Mouse (Mus musculus) bone marrow macrophage, adult 2 months (primary cell): Measurements from ENCODE around the gene Hoxc6. TPM values are rescaled to one million over a fixed set of nuclear protein-coding genes. Genes with fewer than 3 reads are reported as not detected.

Experiments used
- H3K27ac ChIP-seq: 2 replicates; pipeline ENCODE4 v1.5.1; 2012; ENCODE audit warnings: low read depth, low read length; ENCODE audit not compliant: insufficient read depth
- H3K4me1 ChIP-seq: 2 replicates; pipeline ENCODE4 v1.6.1; 2012; ENCODE audit warnings: low read length; ENCODE audit not compliant: control insufficient read depth, insufficient read depth
- H3K4me3 ChIP-seq: 2 replicates; pipeline ENCODE4 v1.5.1; 2012; ENCODE audit warnings: mild to moderate bottlenecking, low read length, moderate library complexity; ENCODE audit not compliant: insufficient read depth
- CTCF ChIP-seq: IDR thresholded peaks from 2 replicates; pipeline ENCODE4 v1.5.1; 2012; ENCODE audit warnings: low read depth, mild to moderate bottlenecking, low read length, moderate library complexity
- POLR2A ChIP-seq: IDR thresholded peaks from 2 replicates; pipeline ENCODE4 v1.6.1; 2012; ENCODE audit warnings: mild to moderate bottlenecking, low read depth, low read length, borderline replicate concordance
- polyA plus RNA-seq: library from polyadenylated mRNA; stranded (reverse); fragments of >200 nt; gene quantifications from 2 replicates; pipeline ENCODE4 v1.2.4, GENCODE M21; 2012; ENCODE audit not compliant: missing spikeins, insufficient read depth, insufficient read length

Hoxc6 gene
- polyA plus RNA-seq = not detected in 2 replicates

DNA sequence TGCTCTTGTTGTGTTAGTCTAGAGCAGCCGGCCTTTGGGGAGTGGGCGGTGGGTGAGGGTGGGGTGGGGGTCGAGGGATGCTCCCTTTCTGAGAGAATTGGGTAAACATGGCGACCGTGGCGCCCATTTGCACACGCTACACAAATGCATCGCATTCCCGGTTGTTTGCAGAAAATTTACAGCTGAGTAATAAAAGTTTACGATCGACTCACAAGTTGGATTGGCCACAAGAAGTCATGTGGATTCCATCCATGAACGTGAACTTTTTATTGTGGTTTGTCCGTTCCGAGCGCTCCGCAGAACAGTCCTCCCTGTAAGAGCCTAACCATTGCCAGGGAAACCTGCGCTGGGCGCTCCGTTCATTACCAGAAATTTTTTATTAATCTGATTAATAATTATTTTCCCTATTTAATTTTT, at the start of gene Hoxc6:
Gene Hoxc6 (plus strand): TSS at position 319 of the 417 bp plus-strand sequence.
- Histone ChIP-seq H3K4me3 (peak within 1 kb of the TSS; percentile 46), H3K4me1 (no peaks in the 10 kb centered on the region), H3K27ac (no peak within 1 kb of the TSS)
- TF ChIP-seq POLR2A (no peak), CTCF (no peak)

DNA sequence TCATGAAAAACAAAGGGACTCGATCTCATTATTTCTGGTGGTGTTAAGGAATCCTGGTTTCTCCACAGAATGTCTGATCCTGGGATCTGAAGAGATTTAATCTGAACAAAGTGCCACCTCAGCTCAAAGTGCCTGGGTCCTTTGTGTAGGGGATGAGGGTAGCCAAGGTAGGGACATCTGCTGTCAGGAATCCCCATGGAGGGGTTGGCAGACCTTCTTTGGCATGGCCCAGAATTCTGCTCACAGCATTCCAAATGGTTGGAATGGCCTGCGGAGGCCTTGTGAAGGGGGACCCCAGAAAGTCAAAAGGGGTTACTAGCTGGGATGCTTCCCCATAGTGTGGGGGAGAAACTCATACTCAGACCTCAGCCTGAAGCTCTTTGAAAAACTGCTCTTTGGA, 49.2 kb upstream of the Hoxc6 start:
- TF ChIP-seq CTCF = no peak
- no peak for TF ChIP-seq POLR2A
- H3K27ac ChIP-seq = no peak overlapping the region
- H3K4me1 ChIP-seq = no peaks in the 10 kb centered on the region
- H3K4me3 ChIP-seq = no peak overlapping the region

DNA sequence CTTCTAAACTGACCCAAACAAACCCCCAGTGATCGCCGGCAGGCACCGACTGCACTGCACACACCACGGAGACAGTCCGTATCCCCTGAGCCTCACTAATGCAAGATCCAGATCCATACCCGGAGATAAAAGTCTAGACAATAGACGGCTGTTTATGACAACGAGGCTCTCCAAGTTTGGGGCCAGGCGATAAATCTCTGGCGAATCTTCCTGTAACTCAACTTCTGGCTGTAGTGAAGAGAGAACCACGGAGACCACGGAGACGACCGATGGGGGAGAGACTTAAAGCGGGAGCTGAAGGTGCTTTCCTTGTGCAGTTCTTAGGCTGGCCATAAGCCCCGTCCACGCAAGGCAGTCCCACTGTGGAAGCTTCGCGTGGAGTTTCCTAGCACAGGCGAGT, 48.4 kb upstream of the Hoxc6 start:
- Histone ChIP-seq H3K4me1 (no peaks in the 10 kb centered on the region), H3K27ac (no peak overlapping the region), H3K4me3 (no peak overlapping the region)
- no peak for TF ChIP-seq CTCF
- TF ChIP-seq POLR2A = no peak

- Histone ChIP-seq H3K4me1 (no peaks in the 10 kb centered on the region), H3K27ac (no peak overlapping the region), H3K4me3 (no peak overlapping the region)
- TF ChIP-seq CTCF (no peak), POLR2A (no peak)
Measured at GRCm38 (mm10) chr15:102950877-102951276, 47.2 kb upstream of the Hoxc6 start.

DNA sequence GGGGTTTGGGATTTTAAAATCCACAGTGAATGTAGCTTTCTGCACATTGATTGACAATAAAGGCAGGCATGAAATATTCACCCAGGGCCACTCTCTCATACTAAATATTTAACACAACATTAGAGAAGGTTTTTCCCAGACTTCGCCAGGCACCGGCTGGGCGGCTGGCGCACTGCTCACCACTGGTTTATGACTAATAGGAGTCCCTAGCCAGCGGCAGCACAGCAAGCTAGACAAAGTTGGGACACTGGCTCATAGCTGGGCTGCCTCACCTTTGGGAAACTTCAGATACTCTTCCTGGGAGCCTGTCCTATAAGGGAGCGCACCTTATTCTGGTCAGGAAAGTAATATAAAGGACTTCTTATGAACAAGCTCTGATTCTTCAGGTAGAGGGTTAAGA, 44.5 kb upstream of the Hoxc6 start:
- Histone ChIP-seq H3K4me1 (no peaks in the 10 kb centered on the region), H3K27ac (no peak overlapping the region), H3K4me3 (no peak overlapping the region)
- TF ChIP-seq CTCF (no peak), POLR2A (no peak)

DNA sequence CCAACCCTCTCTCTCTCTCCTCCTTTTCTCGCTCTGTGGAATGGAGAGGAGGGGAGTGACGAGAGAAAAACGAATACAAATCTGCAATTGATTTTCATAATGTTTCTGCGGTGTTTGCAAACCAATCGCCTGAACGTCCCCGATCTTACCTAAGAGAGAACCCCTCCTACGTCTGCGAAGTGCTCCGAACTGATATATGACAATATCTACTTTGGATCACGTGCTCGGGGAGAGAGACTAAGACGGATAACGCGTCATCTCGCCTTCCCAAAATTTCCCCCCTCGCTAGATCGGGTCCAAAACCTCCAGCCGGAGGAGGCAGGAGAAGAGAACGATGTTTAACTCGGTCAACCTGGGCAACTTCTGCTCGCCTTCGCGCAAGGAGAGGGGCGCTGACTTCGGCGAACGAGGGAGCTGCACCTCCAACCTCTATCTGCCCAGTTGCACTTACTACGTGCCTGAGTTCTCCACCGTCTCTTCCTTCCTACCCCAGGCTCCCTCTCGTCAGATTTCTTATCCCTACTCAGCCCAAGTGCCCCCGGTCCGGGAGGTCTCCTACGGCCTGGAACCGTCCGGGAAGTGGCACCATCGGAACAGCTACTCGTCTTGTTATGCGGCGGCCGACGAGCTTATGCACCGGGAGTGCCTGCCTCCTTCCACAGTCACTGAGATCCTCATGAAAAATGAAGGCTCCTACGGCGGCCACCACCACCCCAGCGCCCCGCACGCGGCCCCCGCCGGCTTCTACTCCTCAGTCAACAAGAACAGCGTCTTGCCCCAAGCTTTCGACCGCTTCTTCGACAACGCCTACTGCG, 43.7 kb upstream of the Hoxc6 start, which contains the start of gene Hoxc11:
Gene Hoxc11 (plus strand): TSS at position 236 of the 815 bp plus-strand sequence.
- H3K4me1 ChIP-seq = no peaks in the 10 kb centered on the region
- no peak within 1 kb of the TSS for H3K27ac ChIP-seq
- no peak for TF ChIP-seq CTCF
- TF ChIP-seq POLR2A = no peak
- no peak within 1 kb of the TSS for H3K4me3 ChIP-seq

- TF ChIP-seq CTCF (no peak), POLR2A (no peak)
- no peak overlapping the region for H3K4me3 ChIP-seq
- no peaks in the 10 kb centered on the region for H3K4me1 ChIP-seq
- no peak overlapping the region for H3K27ac ChIP-seq
Measured at GRCm38 (mm10) chr15:102955007-102955382, 43.1 kb upstream of the Hoxc6 start.

DNA sequence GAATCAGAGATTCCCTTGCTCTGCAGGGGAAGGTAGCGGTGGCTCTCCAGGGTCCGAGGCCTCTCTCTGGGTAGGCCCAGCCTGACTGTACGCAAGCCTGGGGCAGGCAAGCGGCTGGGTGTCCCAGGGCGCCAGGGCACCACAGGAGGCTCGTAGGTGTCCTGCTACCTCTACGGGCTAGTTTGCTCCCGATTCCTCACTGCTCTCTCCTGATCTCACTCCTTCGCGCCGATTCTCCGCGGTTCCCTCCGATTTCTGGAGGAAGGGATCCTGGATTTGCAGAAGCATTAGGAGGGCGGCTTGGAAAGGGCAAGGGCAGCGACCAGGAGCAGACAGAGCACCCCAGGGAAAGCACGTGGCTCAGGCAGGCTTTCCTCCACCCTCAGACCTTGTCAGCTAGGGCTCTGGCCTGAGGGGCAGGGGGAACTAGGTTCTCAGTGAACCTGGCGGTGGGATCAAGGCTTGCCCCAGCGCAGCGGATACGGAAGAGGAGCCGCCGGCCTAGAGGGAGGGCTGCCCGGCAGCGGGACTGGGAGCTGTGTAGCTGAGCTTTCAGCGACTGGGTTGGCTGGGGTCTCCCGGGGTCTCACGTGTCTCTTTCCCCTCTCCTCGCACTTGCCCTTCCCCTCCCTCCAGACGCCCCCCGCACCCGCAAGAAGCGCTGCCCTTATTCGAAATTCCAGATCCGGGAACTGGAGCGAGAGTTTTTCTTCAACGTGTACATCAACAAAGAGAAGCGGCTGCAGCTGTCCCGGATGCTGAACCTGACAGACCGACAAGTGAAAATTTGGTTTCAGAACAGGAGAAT, 42.0 kb upstream of the Hoxc6 start:
- Histone ChIP-seq H3K4me3 (no peak overlapping the region), H3K4me1 (no peaks in the 10 kb centered on the region), H3K27ac (no peak overlapping the region)
- TF ChIP-seq POLR2A = no peak
- no peak for TF ChIP-seq CTCF

DNA sequence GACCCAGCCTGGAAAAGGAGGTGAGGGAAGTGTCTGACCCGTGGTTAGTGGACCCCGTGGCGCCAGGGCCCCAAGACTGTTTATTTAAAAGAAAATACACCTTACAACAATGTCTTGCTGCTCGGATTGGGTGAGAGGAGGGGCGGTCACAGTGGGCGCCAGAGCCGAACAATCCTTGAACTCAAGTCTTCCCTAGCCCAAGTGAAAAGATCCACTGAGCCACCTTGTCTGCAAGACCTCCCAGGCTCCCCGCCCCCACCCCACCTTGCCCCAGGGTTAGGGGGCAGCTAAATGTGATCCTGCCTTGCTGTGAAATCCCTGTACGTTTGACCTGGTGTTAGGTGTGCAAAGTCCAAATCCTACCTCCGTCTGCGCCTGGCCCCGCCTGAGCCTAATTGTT, 41.2 kb upstream of the Hoxc6 start:
- TF ChIP-seq CTCF (no peak), POLR2A (no peak)
- Histone ChIP-seq H3K27ac (no peak overlapping the region), H3K4me1 (no peaks in the 10 kb centered on the region), H3K4me3 (no peak overlapping the region)

DNA sequence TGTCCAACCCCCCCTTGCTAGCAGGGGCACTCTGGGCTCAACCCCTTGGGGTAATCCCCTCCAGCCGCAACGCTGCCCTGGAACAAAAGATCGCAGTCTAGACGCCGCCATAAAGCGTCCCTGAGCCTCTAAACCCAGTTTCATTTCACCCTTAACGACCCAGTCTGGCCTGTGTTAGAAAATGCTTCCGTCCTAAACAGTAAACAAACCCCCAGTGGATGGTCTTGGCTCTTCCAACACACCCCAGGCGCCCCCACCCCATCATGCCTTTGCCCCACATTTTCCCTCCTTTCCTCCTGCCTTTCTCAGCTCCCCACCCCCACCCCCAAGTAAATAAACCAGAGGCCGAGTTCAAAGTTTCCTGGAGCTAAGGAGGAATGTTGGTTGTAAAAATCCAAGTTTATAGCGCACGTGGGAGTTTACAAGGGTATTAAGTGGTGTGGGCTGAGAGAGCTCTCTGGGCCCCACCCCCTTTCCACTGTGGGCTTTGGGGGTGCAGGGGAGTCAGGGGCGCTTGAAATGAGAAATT, 38.3 kb upstream of the Hoxc6 start:
- H3K4me3 ChIP-seq = no peak overlapping the region
- peaks cover 6% of the 10 kb centered on the region; the same call in 1 of the 2 replicates for H3K4me1 ChIP-seq
- H3K27ac ChIP-seq = no peak overlapping the region
- no peak for TF ChIP-seq POLR2A
- no peak for TF ChIP-seq CTCF
